In genomic region chr2:153147715-153148114, GRCm38 (mm10) we compare ENCODE assay signal across 8 mouse cellular contexts. TPM values are rescaled to one million over a fixed set of nuclear protein-coding genes. Genes with fewer than 3 reads are reported as not detected.
DNase-seq lines count a peak whose midpoint lies in the region; ATAC-seq and TF ChIP-seq lines count a peak whose summit lies in the region.

No protein-coding gene starts in this region.

- TF ChIP-seq POLR2A in MEL (IDR thresholded peaks at IDR 0.05; ENCODE audit: control insufficient read depth in 1 of 2, insufficient read depth in 1 of 2, low read depth in 1 of 2, low read length in 2 of 2, poor library complexity in 1 of 2) = no peak

- H3K4me3 ChIP-seq in MEL (ENCODE audit: control insufficient read depth in 1 of 2, insufficient read depth in 1 of 2, low read depth in 2 of 2, low read length in 2 of 2) = no peak overlapping the region
- H3K4me3 ChIP-seq in embryonic facial prominence, embryonic 11.5 days (ENCODE audit: low read depth, low read length) = no peak overlapping the region

- no peak overlapping the region for H3K4me2 ChIP-seq in embryonic facial prominence, embryonic 11.5 days (ENCODE audit: low read depth, low read length)

- no peaks in the 10 kb centered on the region for H3K9me3 ChIP-seq in MEL (replicated peaks; ENCODE audit: insufficient read depth, low read length)
- H3K9me3 ChIP-seq in embryonic facial prominence, embryonic 11.5 days (replicated peaks; ENCODE audit: control insufficient read depth, low read length) = no peaks in the 10 kb centered on the region

- no peak for ATAC-seq in embryonic facial prominence, embryonic 11.5 days (replicated peaks; ENCODE audit: insufficient number of reproducible peaks, low FRiP score, low TSS enrichment, low read depth)

- no peak for TF ChIP-seq EP300 in MEL (IDR thresholded peaks at IDR 0.05; ENCODE audit: low read depth in 1 of 2, low read length in 2 of 2)

- H3K9ac ChIP-seq in MEL (ENCODE audit: control insufficient read depth, low read depth, low read length, poor library complexity, severe bottlenecking) = no peak overlapping the region
- no peak overlapping the region for H3K9ac ChIP-seq in embryonic facial prominence, embryonic 11.5 days (replicated peaks; ENCODE audit: low read length)

- no peaks in the 10 kb centered on the region for H3K36me3 ChIP-seq in MEL (ENCODE audit: control insufficient read depth in 1 of 2, insufficient read depth in 2 of 2, low read length in 2 of 2)
- no peaks in the 10 kb centered on the region for H3K36me3 ChIP-seq in embryonic facial prominence, embryonic 11.5 days (replicated peaks; ENCODE audit: control insufficient read depth, insufficient read depth, low read depth, low read length)

- intact Hi-C loops in heart, postnatal 14 days (cut with DNase I) = loop anchor here (2.0 kb wide), 1 partner anchor 439 kb away; no protein-coding TSS in a partner anchor

- no peaks in the 10 kb centered on the region for H3K79me2 ChIP-seq in MEL (ENCODE audit: control insufficient read depth, insufficient read depth, low read length, poor library complexity)

- H3K27ac ChIP-seq in MEL (ENCODE audit: control insufficient read depth, low read depth, low read length) = no peak overlapping the region
- H3K27ac ChIP-seq in embryonic facial prominence, embryonic 11.5 days (replicated peaks; ENCODE audit: low read depth, low read length) = no peak overlapping the region

- no peaks in the 10 kb centered on the region for H3K27me3 ChIP-seq in MEL (ENCODE audit: control insufficient read depth in 1 of 2, insufficient read depth in 2 of 2, low read length in 2 of 2)
- no peaks in the 10 kb centered on the region for H3K27me3 ChIP-seq in embryonic facial prominence, embryonic 11.5 days (ENCODE audit: control insufficient read depth, insufficient read depth, low read length)

- peak; percentile 80 for DNase-seq in MEL (ENCODE audit: low read depth, low spot score)
- DNase-seq in adrenal gland, postnatal 36 days = peak; percentile 77 to 80
- peak; percentile 69 for DNase-seq in embryonic facial prominence, embryonic 11.5 days (ENCODE audit: low spot score)
- DNase-seq in heart, postnatal 14 days = peak; percentile 77 to 83
- peak; percentile 82 to 84 for DNase-seq in layer of hippocampus, postnatal 10 days (ENCODE audit: low spot score in 2 of 2)
- DNase-seq in lung, postnatal 4 days = peak; percentile 65 to 82
- DNase-seq in right cerebral cortex, postnatal 14 days = peak; percentile 61
- peak; percentile 38 to 77 for DNase-seq in urinary bladder, postnatal 4 days (ENCODE audit: low spot score in 2 of 2)

- H3K4me1 ChIP-seq in MEL (ENCODE audit: control insufficient read depth in 1 of 2, insufficient read depth in 2 of 2, low read length in 2 of 2) = no peaks in the 10 kb centered on the region
- no peaks in the 10 kb centered on the region for H3K4me1 ChIP-seq in embryonic facial prominence, embryonic 11.5 days (ENCODE audit: control insufficient read depth, insufficient read depth, low read length)

- peak; percentile 73 to 90 (median 84) for TF ChIP-seq CTCF in MEL (IDR thresholded peaks at IDR 0.05 in 2 of 3, conservative IDR thresholded peaks at IDR 0.05 in 1 of 3; ENCODE audit: control insufficient read depth in 1 of 3, insufficient read depth in 1 of 3, low read depth in 2 of 3, low read length in 3 of 3, poor library complexity in 1 of 3, severe bottlenecking in 1 of 3)

- 22% methylated on average over 3 of the region's 3 CpGs for WGBS in embryonic facial prominence, embryonic 11.5 days

- TF ChIP-seq RAD21 in MEL (IDR thresholded peaks at IDR 0.05; ENCODE audit: low read depth, low read length) = peak; percentile 88

TF ChIP-seq in MEL, 35 proteins besides CTCF, POLR2A, EP300 and RAD21:
- TF ChIP-seq JUND (IDR thresholded peaks at IDR 0.05; ENCODE audit: low read depth, low read length) = no peak
- TF ChIP-seq MAZ (IDR thresholded peaks at IDR 0.05; ENCODE audit: low read depth, low read length) = 0 out of 2 replicates have a peak, but pooled peaks have one; percentile 33
- TF ChIP-seq RCOR1 (IDR thresholded peaks at IDR 0.05; ENCODE audit: low read depth, low read length) = no peak
- TF ChIP-seq TCF12 (IDR thresholded peaks at IDR 0.05; ENCODE audit: low read depth, low read length) = no peak
- TF ChIP-seq MAX (IDR thresholded peaks at IDR 0.05; ENCODE audit: low read length) = no peak
- TF ChIP-seq UBTF (IDR thresholded peaks at IDR 0.05; ENCODE audit: borderline replicate concordance, insufficient read depth, low read depth, low read length) = no peak
- no peak for TF ChIP-seq MYC (IDR thresholded peaks at IDR 0.05; ENCODE audit: low read depth, low read length)
- TF ChIP-seq GABPA (IDR thresholded peaks at IDR 0.05; ENCODE audit: low read depth, low read length) = no peak
- TF ChIP-seq MAFK (IDR thresholded peaks at IDR 0.05; ENCODE audit: borderline replicate concordance, low read depth, low read length) = no peak
- no peak for TF ChIP-seq KAT2A (conservative IDR thresholded peaks at IDR 0.05; ENCODE audit: low read depth, low read length)
- TF ChIP-seq NELFE (IDR thresholded peaks at IDR 0.05; ENCODE audit: low read depth, low read length) = no peak
- TF ChIP-seq TBP (IDR thresholded peaks at IDR 0.05; ENCODE audit: low read depth, low read length) = no peak
- TF ChIP-seq POLR2AphosphoS2 (IDR thresholded peaks at IDR 0.05; ENCODE audit: low read length) = no peak
- peak; percentile 97 for TF ChIP-seq SMC3 (IDR thresholded peaks at IDR 0.05; ENCODE audit: low read depth, low read length)
- TF ChIP-seq USF1 (IDR thresholded peaks at IDR 0.05; ENCODE audit: low read depth, low read length) = no peak
- TF ChIP-seq MXI1 (IDR thresholded peaks at IDR 0.05; ENCODE audit: low read depth, low read length) = no peak
- no peak for TF ChIP-seq POLR2AphosphoS5 (IDR thresholded peaks at IDR 0.05; ENCODE audit: borderline replicate concordance, low read depth, low read length)
- no peak for TF ChIP-seq ZMIZ1 (IDR thresholded peaks at IDR 0.05; ENCODE audit: low read depth, low read length)
- TF ChIP-seq MEF2A (IDR thresholded peaks at IDR 0.05; ENCODE audit: extremely low read depth, insufficient replicate concordance, low read depth, low read length, poor library complexity, severe bottlenecking) = no peak
- TF ChIP-seq HCFC1 (IDR thresholded peaks at IDR 0.05; ENCODE audit: low read depth, low read length) = no peak
- no peak for TF ChIP-seq ZNF384 (IDR thresholded peaks at IDR 0.05; ENCODE audit: low read depth, low read length)
- TF ChIP-seq ETS1 (IDR thresholded peaks at IDR 0.05; ENCODE audit: low read depth, low read length) = no peak
- TF ChIP-seq NRF1 (IDR thresholded peaks at IDR 0.05; ENCODE audit: insufficient read depth, low read depth, low read length, poor library complexity, severe bottlenecking) = no peak
- no peak for TF ChIP-seq USF2 (IDR thresholded peaks at IDR 0.05; ENCODE audit: borderline replicate concordance in 1 of 2, insufficient read depth in 1 of 2, low read depth in 1 of 2, low read length in 2 of 2)
- TF ChIP-seq CHD2 (IDR thresholded peaks at IDR 0.05; ENCODE audit: low read length) = no peak
- peak; percentile 37; the same call in 1 of the 2 replicates for TF ChIP-seq SIN3A (IDR thresholded peaks at IDR 0.05; ENCODE audit: low read length)
- peak; percentile 90 for TF ChIP-seq ZC3H11A (IDR thresholded peaks at IDR 0.05; ENCODE audit: low read depth, low read length)
- no peak for TF ChIP-seq E2F4 (IDR thresholded peaks at IDR 0.05; ENCODE audit: borderline replicate concordance, low read depth, low read length)
- TF ChIP-seq ZKSCAN1 (IDR thresholded peaks at IDR 0.05; ENCODE audit: low read depth, low read length) = no peak
- TF ChIP-seq MYB (IDR thresholded peaks at IDR 0.05; ENCODE audit: low read depth, low read length) = no peak
- no peak for TF ChIP-seq TAL1 (IDR thresholded peaks at IDR 0.05; ENCODE audit: low read length)
- 0 out of 2 replicates have a peak, but pooled peaks have one; percentile 11 for TF ChIP-seq GATA1 (IDR thresholded peaks at IDR 0.05; ENCODE audit: low read depth, low read length)

RNA-seq across cellular contexts. Expression of gene Tm9sf4, which starts 13.4 kb away (rescaled TPM):
- 16.1 and 16.8 TPM in 2 replicates for total RNA-seq in MEL (2012; rRNA removed)
- 100 to 1,000 TPM in 1 of 2 experiments, 10 to 100 TPM in 1; 29.8 to 269 TPM for polyA plus RNA-seq in MEL (2012; ENCODE audit: insufficient read depth in 1 of 2, insufficient read length in 2 of 2, low read depth in 1 of 2, low replicate concordance in 2 of 2, missing spikeins in 1 of 2)
- 100 to 1,000 TPM; 103 to 118 TPM for total RNA-seq in adrenal gland, postnatal 36 days (2021)
- polyA plus RNA-seq in embryonic facial prominence, embryonic 11.5 days (2014; fragmentation: Nextera tagmentation; extraction: Ambion mirVana) = 82.2 and 84.0 TPM in 2 replicates
- 10 to 100 TPM; 51.4 to 57.0 TPM for total RNA-seq in heart, postnatal 14 days (2021)
- total RNA-seq in layer of hippocampus, postnatal 10 days (2021) = 100 to 1,000 TPM in 1 of 2 experiments, 10 to 100 TPM in 1; 87.7 to 110 TPM

RNA-seq across cellular contexts. Expression of gene Hck, which starts 39.4 kb away (rescaled TPM):
- not detected in 2 replicates for total RNA-seq in MEL (2012; rRNA removed)
- polyA plus RNA-seq in MEL (2012; ENCODE audit: insufficient read depth in 1 of 2, insufficient read length in 2 of 2, low read depth in 1 of 2, low replicate concordance in 2 of 2, missing spikeins in 1 of 2) = not detected
- total RNA-seq in adrenal gland, postnatal 36 days (2021) = 1 to 10 TPM; 2.7 to 2.9 TPM
- polyA plus RNA-seq in embryonic facial prominence, embryonic 11.5 days (2014; fragmentation: Nextera tagmentation; extraction: Ambion mirVana) = 1.8 TPM in 2 replicates
- total RNA-seq in heart, postnatal 14 days (2021) = 1 to 10 TPM in 1 of 2 experiments, under 1 TPM in 1; 0.73 to 1.1 TPM
- 1 to 10 TPM; 2.6 to 3.2 TPM for total RNA-seq in layer of hippocampus, postnatal 10 days (2021)
